In the genomic region with DNA sequence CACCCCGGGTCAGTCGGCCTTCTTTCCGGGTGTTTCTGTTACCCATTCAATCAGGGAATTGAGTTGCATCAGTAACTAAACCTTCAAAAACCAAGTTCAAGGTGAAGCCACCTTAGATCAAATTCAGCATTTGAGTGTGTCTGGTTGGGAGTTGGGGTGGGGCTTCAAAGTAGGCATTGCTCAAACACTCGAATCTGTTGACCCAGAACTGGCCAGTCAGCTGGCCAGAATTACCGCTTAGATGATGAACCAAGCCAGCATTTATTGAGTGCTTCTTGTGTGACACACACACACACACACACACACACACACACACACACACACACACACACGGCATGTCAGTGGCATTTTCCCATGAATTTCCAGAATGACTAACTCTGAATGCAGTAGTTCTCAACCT, we compare ENCODE assay signal across 20 mouse cellular contexts. TPM values are rescaled to one million over a fixed set of nuclear protein-coding genes. Genes with fewer than 3 reads are reported as not detected.
A peak's percentile ranks its signal among the peaks of the same experiment; 100 is the strongest.
DNase-seq lines count a peak whose midpoint lies in the region; ATAC-seq and TF ChIP-seq lines count a peak whose summit lies in the region.
"Had no signal": no experiment of that assay in that cellular context is flagged by ENCODE, and none has a peak within 500 bp of the region (broad histone marks: within the 10 kb centered on the region; RNA-seq: fewer than 3 reads in every experiment).

No protein-coding gene starts in this region.

- no peak for TF ChIP-seq POLR2A in lung, adult 2 months (IDR thresholded peaks at IDR 0.05; ENCODE audit: borderline replicate concordance, extremely low read depth, low read depth, low read length)

- no peak overlapping the region for H3K9ac ChIP-seq in hindbrain, postnatal 0 days (replicated peaks; ENCODE audit: low read length)
- H3K9ac ChIP-seq: forebrain, embryonic 13.5 days; forebrain, postnatal 0 days; heart, embryonic 13.5 days; hindbrain, embryonic 12.5 days had no signal

- peak; percentile 11 for DNase-seq in adrenal gland, adult 2 months
- no peak for DNase-seq in adrenal gland, postnatal 4 days (ENCODE audit: low spot score in 2 of 2)
- peak; percentile 14 for DNase-seq in ES-CJ7 (ENCODE audit: low read depth, low spot score)
- DNase-seq in lung, adult 2 months, result peak; percentile 10
- peak; percentile 9 for DNase-seq in lung, postnatal 14 days
- DNase-seq in frontal cortex, adult 2 months (ENCODE audit: extremely low spot score in 1 of 2, low spot score in 1 of 2), result no peak
- DNase-seq in spleen, adult 12 weeks (ENCODE audit: low spot score), result no peak
- no peak for DNase-seq in hindbrain, postnatal 0 days (ENCODE audit: low spot score)

- H3K27ac ChIP-seq in hindbrain, postnatal 0 days, result no peak overlapping the region
- H3K27ac ChIP-seq: embryonic facial prominence, embryonic 10.5 days; forebrain, embryonic 13.5 days; gastrocnemius, adult 2 months; heart, embryonic 13.5 days; hindbrain, embryonic 12.5 days had no signal

- H3K27me3 ChIP-seq in hindbrain, postnatal 0 days (ENCODE audit: insufficient read depth, low read length), result no peaks in the 10 kb centered on the region

- no peak overlapping the region for H3K4me2 ChIP-seq in hindbrain, postnatal 0 days (ENCODE audit: low read depth, low read length)
- H3K4me2 ChIP-seq: hindbrain, embryonic 12.5 days had no signal

- 45% methylated on average over 6 of the region's 6 CpGs for WGBS in lung, adult 2 months
- WGBS in hindbrain, postnatal 0 days, result 74% methylated on average over 6 of the region's 6 CpGs

- no peaks in the 10 kb centered on the region for H3K36me3 ChIP-seq in hindbrain, postnatal 0 days (ENCODE audit: insufficient read depth, low read length)
- H3K36me3 ChIP-seq: embryonic facial prominence, embryonic 10.5 days; heart, embryonic 13.5 days; hindbrain, embryonic 12.5 days had no signal

- TF ChIP-seq CTCF in lung, adult 2 months (IDR thresholded peaks at IDR 0.05; ENCODE audit: insufficient read depth, low read length), result no peak
- no peak for TF ChIP-seq CTCF in hindbrain, postnatal 0 days (IDR thresholded peaks at IDR 0.05; ENCODE audit: low read depth)

- no peaks in the 10 kb centered on the region for H3K4me1 ChIP-seq in lung, adult 2 months (ENCODE audit: control insufficient read depth, insufficient read depth, low read length)
- no peaks in the 10 kb centered on the region for H3K4me1 ChIP-seq in hindbrain, postnatal 0 days (ENCODE audit: insufficient read depth, low read length)
- H3K4me1 ChIP-seq: hindbrain, embryonic 12.5 days had no signal

- ATAC-seq in hindbrain, postnatal 0 days, result no peak
- ATAC-seq: intestine, embryonic 16.5 days had no signal

- no peaks in the 10 kb centered on the region for H3K9me3 ChIP-seq in hindbrain, postnatal 0 days (ENCODE audit: low read length)
- H3K9me3 ChIP-seq: embryonic facial prominence, embryonic 10.5 days; forebrain, embryonic 13.5 days; heart, embryonic 13.5 days; hindbrain, embryonic 12.5 days had no signal

- no peak overlapping the region for H3K4me3 ChIP-seq in lung, adult 2 months (replicated peaks; ENCODE audit: extremely low read depth, low read depth, low read length)
- no peak overlapping the region for H3K4me3 ChIP-seq in hindbrain, postnatal 0 days (ENCODE audit: low read length)
- H3K4me3 ChIP-seq: embryonic facial prominence, embryonic 10.5 days; forebrain, embryonic 13.5 days; gastrocnemius, adult 2 months; heart, embryonic 13.5 days; hindbrain, embryonic 12.5 days had no signal

RNA-seq across cellular contexts. Expression of gene Emx2, which starts 39.5 kb away (rescaled TPM):
- under 1 TPM in 1 of 2 experiments, not detected in 1; 0.55 TPM for total RNA-seq in adrenal gland, adult 2 months (2021)
- 0.18 and 0.24 TPM in 2 replicates for polyA plus RNA-seq in adrenal gland, adult 2 months (2012; rRNA removed)
- 10 to 100 TPM in 1 of 2 experiments, under 1 TPM in 1; 0.96 to 14.3 TPM for total RNA-seq in adrenal gland, postnatal 4 days (2021)
- polyA plus RNA-seq in lung, adult 2 months (2012; rRNA removed), result not detected in 2 replicates
- polyA plus RNA-seq in frontal cortex, adult 2 months (2012; rRNA removed), result 9.6 and 12.1 TPM in 2 replicates
- total RNA-seq in hindbrain, postnatal 0 days (2014; rRNA removed), result 0.18 and 0.47 TPM in 2 replicates
- 0.08 and 0.15 TPM in 2 replicates for polyA plus RNA-seq in hindbrain, postnatal 0 days (2015; fragmentation: Nextera tagmentation; extraction: Ambion mirVana)
- total RNA-seq: granulocyte monocyte progenitor cell, adult 5-6 weeks; heart, adult 8-10 months; heart, postnatal 4 days had no signal
- polyA plus RNA-seq: activated CD4-positive, CD25-positive, alpha-beta regulatory T cell, adult 4 months; heart, embryonic 13.5 days; heart, postnatal 0 days; intestine, embryonic 16.5 days had no signal

Comparison
In these comparisons a context has a peak if more than half of its experiments do, and no peak if none do; other contexts are left out.
1. DNase-seq: peak in adrenal gland, adult 2 months (single experiment), ES-CJ7 (single experiment), lung, adult 2 months (single experiment) and lung, postnatal 14 days (single experiment); none in adrenal gland, postnatal 4 days (0 of 2), frontal cortex, adult 2 months (0 of 2), spleen, adult 12 weeks (single experiment) and hindbrain, postnatal 0 days (single experiment).